Mouse (Mus musculus) limb, embryonic 14.5 days (tissue): Measurements from ENCODE around the gene Fam173a. TPM values are rescaled to one million over a fixed set of nuclear protein-coding genes. Genes with fewer than 3 reads are reported as not detected.

Experiments used
- ATAC-seq: fragments of 200-750 bp; cut with Nextera tagmentation; 2 replicates; pipeline ENCODE4 v1.8.0; 2017; ENCODE audit warnings: low read depth, moderate number of reproducible peaks, moderate TSS enrichment; ENCODE audit not compliant: low FRiP score
- DNase-seq: peaks from one replicate; pipeline ENCODE4 v3.0.0-alpha.2; 2015; ENCODE audit warnings: low spot score
- H3K27ac ChIP-seq: fragments of 300-500 bp; sonication (generic); replicated peaks from 2 replicates; pipeline ENCODE4 v1.5.1; 2014; ENCODE audit warnings: low read depth, mild to moderate bottlenecking, low read length, moderate library complexity, mixed read lengths
- H3K27me3 ChIP-seq: fragments of 300-500 bp; sonication (generic); 2 replicates; pipeline ENCODE4 v1.6.1; 2014; ENCODE audit warnings: low read length, mixed read lengths; ENCODE audit not compliant: control insufficient read depth, insufficient read depth
- H3K36me3 ChIP-seq: fragments of 300-500 bp; sonication (generic); 2 replicates; pipeline ENCODE4 v1.6.1; 2014; ENCODE audit warnings: mild to moderate bottlenecking, low read length, moderate library complexity, mixed read lengths; ENCODE audit not compliant: control insufficient read depth, insufficient read depth
- H3K4me1 ChIP-seq: fragments of 300-500 bp; sonication (generic); 2 replicates; pipeline ENCODE4 v1.6.1; 2014; ENCODE audit warnings: antibody characterized with exemption, low read length, mixed read lengths; ENCODE audit not compliant: control insufficient read depth, insufficient read depth
- H3K4me2 ChIP-seq: fragments of 300-500 bp; sonication (generic); replicated peaks from 2 replicates; pipeline ENCODE4 v1.6.1; 2014; ENCODE audit warnings: low read depth, mild to moderate bottlenecking, low read length, moderate library complexity; ENCODE audit not compliant: severe bottlenecking
- H3K4me3 ChIP-seq: fragments of 300-500 bp; sonication (generic); replicated peaks from 2 replicates; pipeline ENCODE4 v1.5.1; 2014; ENCODE audit warnings: low read length
- H3K9ac ChIP-seq: fragments of 300-500 bp; sonication (generic); 2 replicates; pipeline ENCODE4 v1.6.1; 2014; ENCODE audit warnings: mild to moderate bottlenecking, low read depth, low read length, moderate library complexity; ENCODE audit not compliant: severe bottlenecking
- H3K9me3 ChIP-seq: fragments of 300-500 bp; sonication (generic); 2 replicates; pipeline ENCODE4 v1.6.1; 2016; ENCODE audit warnings: low read length; ENCODE audit not compliant: control insufficient read depth
- POLR2A ChIP-seq: fragments of 200-500 bp; IDR thresholded peaks from 2 replicates; pipeline ENCODE4 v1.8.0; 2012; ENCODE audit warnings: inconsistent platforms, mild to moderate bottlenecking, moderate library complexity, borderline replicate concordance; ENCODE audit not compliant: insufficient read depth, insufficient read length; ENCODE audit errors: extremely low read depth
- WGBS: fragments of 180-500 bp; shearing (Covaris S2); extraction: QIAGEN DNeasy Blood & Tissue Kit; methylation state at CpG from one replicate; pipeline ENCODE4 v1.1.7; 2014; 5-methylcytosine and 5-hydroxymethylcytosine counted together
- polyA plus RNA-seq, 2 experiments: library from polyadenylated mRNA; depleted of rRNA in 1 of 2; stranded (reverse) in 1 of 2; unstranded in 1 of 2; fragments of >200 nt; fragmentation: Nextera tagmentation in 1 of 2; extraction: Ambion mirVana in 1 of 2; gene quantifications; 2 replicates each; pipeline versions ENCODE4 v1.2.1 to v1.2.3; 2012 to 2014

Gene Fam173a
- 114 and 117 TPM in 2 replicates for polyA plus RNA-seq (2012; rRNA removed)
- 72.5 and 73.8 TPM in 2 replicates for polyA plus RNA-seq (2014; fragmentation: Nextera tagmentation; extraction: Ambion mirVana)

- ATAC-seq = peak; percentile 54
- DNase-seq = peak; percentile 86
- WGBS = 1% methylated on average over 14 of the region's 14 CpGs
- Histone ChIP-seq H3K27ac (peak within 1 kb of the TSS; percentile 84), H3K9me3 (no peaks in the 10 kb centered on the region), H3K4me1 (peaks cover 27% of the 10 kb centered on the region), H3K9ac (peak within 1 kb of the TSS; percentile 60), H3K27me3 (no peaks in the 10 kb centered on the region), H3K36me3 (peaks cover 14% of the 10 kb centered on the region), H3K4me2 (peak within 1 kb of the TSS; percentile 97), H3K4me3 (peak within 1 kb of the TSS; percentile 59)
- no peak for TF ChIP-seq POLR2A
Measured at GRCm38 (mm10) chr17:25792615-25793014, at the start of gene Fam173a. TSS of gene Fam173a (minus strand) at chr17:25792901.

GRCm38 (mm10) chr17:25841117-25841880 is 48.6 kb upstream of the Fam173a start, which contains the start of gene Gm20683:
TSS of gene Gm20683 (minus strand) at chr17:25841763.
- TF ChIP-seq POLR2A = no peak
- peaks cover 54% of the 10 kb centered on the region for H3K36me3 ChIP-seq
- WGBS = 95% methylated on average over 22 of the region's 22 CpGs

GRCm38 (mm10) chr17:25840519-25840918 is 47.8 kb upstream of the Fam173a start:
- Histone ChIP-seq H3K4me1 (peaks cover 28% of the 10 kb centered on the region; the same call in 1 of the 2 replicates), H3K27me3 (no peaks in the 10 kb centered on the region), H3K4me3 (no peak overlapping the region), H3K4me2 (no peak overlapping the region), H3K9me3 (no peaks in the 10 kb centered on the region), H3K36me3 (peaks cover 50% of the 10 kb centered on the region), H3K9ac (no peak overlapping the region), H3K27ac (no peak overlapping the region)
- TF ChIP-seq POLR2A = no peak
- WGBS = 94% methylated on average over 6 of the region's 6 CpGs
- DNase-seq = no peak
- no peak for ATAC-seq

More at GRCm38 (mm10) chr17:25841117-25841880, 48.6 kb upstream of the Fam173a start, which contains the start of gene Gm20683:
- Histone ChIP-seq H3K27me3 (no peaks in the 10 kb centered on the region), H3K9me3 (no peaks in the 10 kb centered on the region), H3K27ac (no peak within 1 kb of the TSS), H3K4me3 (no peak within 1 kb of the TSS), H3K9ac (no peak within 1 kb of the TSS), H3K4me2 (no peak within 1 kb of the TSS), H3K4me1 (peaks cover 21% of the 10 kb centered on the region; the same call in 1 of the 2 replicates)
- no peak for DNase-seq
- ATAC-seq = no peak

- TF ChIP-seq POLR2A = no peak
- no peak overlapping the region for H3K4me3 ChIP-seq
- no peak overlapping the region for H3K4me2 ChIP-seq
- no peaks in the 10 kb centered on the region for H3K9me3 ChIP-seq
- WGBS = 80% methylated on average over 14 of the region's 14 CpGs
- H3K27me3 ChIP-seq = no peaks in the 10 kb centered on the region
- peaks cover 55% of the 10 kb centered on the region for H3K36me3 ChIP-seq
- ATAC-seq = no peak
- no peak overlapping the region for H3K9ac ChIP-seq
- DNase-seq = no peak
- peaks cover 32% of the 10 kb centered on the region for H3K4me1 ChIP-seq
- no peak overlapping the region for H3K27ac ChIP-seq
Measured at GRCm38 (mm10) chr17:25839455-25840235, 46.9 kb upstream of the Fam173a start.

- H3K27me3 ChIP-seq = no peaks in the 10 kb centered on the region
- no peak overlapping the region for H3K4me2 ChIP-seq
- no peak overlapping the region for H3K4me3 ChIP-seq
- peaks cover 38% of the 10 kb centered on the region for H3K4me1 ChIP-seq
- H3K9me3 ChIP-seq = no peaks in the 10 kb centered on the region
- WGBS = 93% methylated on average over 4 of the region's 4 CpGs
- H3K27ac ChIP-seq = no peak overlapping the region
- ATAC-seq (no peak), DNase-seq (no peak)
- H3K9ac ChIP-seq = no peak overlapping the region
- peaks cover 56% of the 10 kb centered on the region for H3K36me3 ChIP-seq
- TF ChIP-seq POLR2A = no peak
Measured at GRCm38 (mm10) chr17:25838904-25839303, 46.2 kb upstream of the Fam173a start.
